Mouse (Mus musculus) testis, adult 2 months (tissue): ENCODE data around the gene Gm11239. TPM values are rescaled to one million over a fixed set of nuclear protein-coding genes. Genes with fewer than 3 reads are reported as not detected.
"Not testable (repeated sequence)": the region's sequence is repeated elsewhere in the genome, so short reads cannot be mapped to it uniquely, and the experiment has no call there.

Source experiments
- H3K27ac ChIP-seq: fragments of 200-500 bp; 2 replicates; pipeline ENCODE4 v1.5.1; 2012; ENCODE audit warnings: low read depth, low read length; ENCODE audit not compliant: control insufficient read depth, insufficient read depth
- H3K27me3 ChIP-seq: fragments of 200-500 bp; 2 replicates; pipeline ENCODE4 v1.6.1; 2012; ENCODE audit warnings: mild to moderate bottlenecking, low read length, moderate library complexity; ENCODE audit not compliant: control insufficient read depth, insufficient read depth
- H3K36me3 ChIP-seq: fragments of 200-500 bp; 2 replicates; pipeline ENCODE4 v1.6.1; 2012; ENCODE audit warnings: mild to moderate bottlenecking, low read length; ENCODE audit not compliant: control insufficient read depth, insufficient read depth
- H3K4me1 ChIP-seq: fragments of 200-500 bp; 2 replicates; pipeline ENCODE4 v1.6.1; 2012; ENCODE audit warnings: low read length; ENCODE audit not compliant: control insufficient read depth, insufficient read depth
- H3K4me3 ChIP-seq: fragments of 200-500 bp; 2 replicates; pipeline ENCODE4 v1.5.1; 2012; ENCODE audit warnings: low read depth, mild to moderate bottlenecking, low read length, moderate library complexity, mixed read lengths; ENCODE audit not compliant: control insufficient read depth
- CTCF ChIP-seq: fragments of 200-500 bp; IDR thresholded peaks from 2 replicates; pipeline ENCODE4 v1.5.1; 2012; ENCODE audit warnings: low read depth, mild to moderate bottlenecking, inconsistent platforms, low read length, moderate library complexity; ENCODE audit not compliant: control insufficient read depth, insufficient read depth, insufficient replicate concordance
- POLR2A ChIP-seq: fragments of 200-500 bp; IDR thresholded peaks from 2 replicates; pipeline ENCODE4 v1.6.1; 2012; ENCODE audit warnings: low read depth, mild to moderate bottlenecking, inconsistent platforms, low read length, moderate library complexity; ENCODE audit not compliant: control insufficient read depth
- polyA plus RNA-seq: library from polyadenylated mRNA; depleted of rRNA; stranded (reverse); fragments of >200 nt; gene quantifications from 2 replicates; pipeline ENCODE4 v1.2.3, GENCODE M21; 2012; rRNA removed

Gene Gm11239
- not detected in 2 replicates for polyA plus RNA-seq

DNA sequence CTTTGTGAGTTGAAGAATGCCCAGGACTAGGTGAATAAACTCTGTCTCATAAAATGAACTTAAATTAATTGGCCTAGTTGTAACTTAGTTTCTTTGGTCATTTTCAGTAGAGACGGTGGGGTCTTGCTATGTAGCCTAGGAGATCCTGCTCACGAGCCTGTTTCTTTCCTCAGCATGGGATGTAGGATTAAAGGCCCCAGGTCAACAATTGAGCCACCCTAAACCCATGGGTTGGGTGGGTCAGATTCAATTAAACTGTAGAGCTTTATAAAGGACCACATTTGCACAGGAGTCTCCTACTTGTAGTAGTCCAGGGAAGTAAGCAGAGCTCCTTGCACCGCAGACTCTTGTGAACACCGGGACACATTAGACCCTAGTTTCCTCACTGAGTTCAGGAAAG lies at the start of gene Gm11239:
Gm11239 (plus strand) TSS at position 301 of the 400 bp plus-strand sequence.
- H3K4me1 ChIP-seq, H3K36me3 ChIP-seq, H3K4me3 ChIP-seq, H3K27ac ChIP-seq, H3K27me3 ChIP-seq: not testable (repeated sequence)

DNA sequence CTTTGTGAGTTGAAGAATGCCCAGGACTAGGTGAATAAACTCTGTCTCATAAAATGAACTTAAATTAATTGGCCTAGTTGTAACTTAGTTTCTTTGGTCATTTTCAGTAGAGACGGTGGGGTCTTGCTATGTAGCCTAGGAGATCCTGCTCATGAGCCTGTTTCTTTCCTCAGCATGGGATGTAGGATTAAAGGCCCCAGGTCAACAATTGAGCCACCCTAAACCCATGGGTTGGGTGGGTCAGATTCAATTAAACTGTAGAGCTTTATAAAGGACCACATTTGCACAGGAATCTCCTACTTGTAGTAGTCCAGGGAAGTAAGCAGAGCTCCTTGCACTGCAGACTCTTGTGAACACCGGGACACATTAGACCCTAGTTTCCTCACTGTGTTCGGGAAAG lies 45.5 kb upstream of the Gm11239 start, which contains the start of gene Gm11237:
Gm11237 (plus strand) TSS at position 301 of the 400 bp plus-strand sequence.
- not testable (repeated sequence) for H3K4me1 ChIP-seq, H3K27ac ChIP-seq, H3K36me3 ChIP-seq, H3K27me3 ChIP-seq, H3K4me3 ChIP-seq

DNA sequence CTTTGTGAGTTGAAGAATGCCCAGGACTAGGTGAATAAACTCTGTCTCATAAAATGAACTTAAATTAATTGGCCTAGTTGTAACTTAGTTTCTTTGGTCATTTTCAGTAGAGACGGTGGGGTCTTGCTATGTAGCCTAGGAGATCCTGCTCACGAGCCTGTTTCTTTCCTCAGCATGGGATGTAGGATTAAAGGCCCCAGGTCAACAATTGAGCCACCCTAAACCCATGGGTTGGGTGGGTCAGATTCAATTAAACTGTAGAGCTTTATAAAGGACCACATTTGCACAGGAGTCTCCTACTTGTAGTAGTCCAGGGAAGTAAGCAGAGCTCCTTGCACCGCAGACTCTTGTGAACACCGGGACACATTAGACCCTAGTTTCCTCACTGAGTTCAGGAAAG lies 30.3 kb upstream of the Gm11239 start, which contains the start of gene Gm11236:
Gm11236 (plus strand) TSS at position 301 of the 400 bp plus-strand sequence.
- not testable (repeated sequence) for H3K4me3 ChIP-seq, H3K27me3 ChIP-seq, H3K27ac ChIP-seq, H3K4me1 ChIP-seq, H3K36me3 ChIP-seq

DNA sequence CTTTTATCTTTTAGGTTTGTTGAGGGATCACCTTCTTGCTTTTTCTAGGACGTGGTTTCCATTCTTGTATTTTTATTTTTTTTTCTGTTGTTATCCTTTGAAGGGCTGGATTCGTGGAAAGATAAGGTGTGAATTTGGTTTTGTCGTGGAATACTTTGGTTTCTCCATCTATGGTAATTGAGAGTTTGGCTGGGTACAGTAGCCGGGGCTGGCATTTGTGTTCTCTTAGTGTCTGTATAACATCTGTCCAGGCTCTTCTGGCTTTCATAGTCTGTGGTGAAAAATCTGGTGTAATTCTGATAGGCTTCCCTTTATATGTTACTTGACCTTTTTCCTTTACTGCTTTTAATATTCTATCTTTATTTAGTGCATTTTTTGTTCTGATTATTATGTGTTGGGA lies 6.3 kb upstream of the Gm11239 start:
- H3K27me3 ChIP-seq, H3K4me1 ChIP-seq, H3K36me3 ChIP-seq, H3K27ac ChIP-seq, H3K4me3 ChIP-seq: not testable (repeated sequence)

DNA sequence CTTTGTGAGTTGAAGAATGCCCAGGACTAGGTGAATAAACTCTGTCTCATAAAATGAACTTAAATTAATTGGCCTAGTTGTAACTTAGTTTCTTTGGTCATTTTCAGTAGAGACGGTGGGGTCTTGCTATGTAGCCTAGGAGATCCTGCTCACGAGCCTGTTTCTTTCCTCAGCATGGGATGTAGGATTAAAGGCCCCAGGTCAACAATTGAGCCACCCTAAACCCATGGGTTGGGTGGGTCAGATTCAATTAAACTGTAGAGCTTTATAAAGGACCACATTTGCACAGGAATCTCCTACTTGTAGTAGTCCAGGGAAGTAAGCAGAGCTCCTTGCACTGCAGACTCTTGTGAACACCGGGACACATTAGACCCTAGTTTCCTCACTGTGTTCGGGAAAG lies 15.1 kb downstream of the Gm11239 start, which contains the start of gene Gm428:
Gm428 (plus strand) TSS at position 301 of the 400 bp plus-strand sequence.
- H3K4me3 ChIP-seq, H3K27ac ChIP-seq, H3K27me3 ChIP-seq, H3K4me1 ChIP-seq, H3K36me3 ChIP-seq: not testable (repeated sequence)

DNA sequence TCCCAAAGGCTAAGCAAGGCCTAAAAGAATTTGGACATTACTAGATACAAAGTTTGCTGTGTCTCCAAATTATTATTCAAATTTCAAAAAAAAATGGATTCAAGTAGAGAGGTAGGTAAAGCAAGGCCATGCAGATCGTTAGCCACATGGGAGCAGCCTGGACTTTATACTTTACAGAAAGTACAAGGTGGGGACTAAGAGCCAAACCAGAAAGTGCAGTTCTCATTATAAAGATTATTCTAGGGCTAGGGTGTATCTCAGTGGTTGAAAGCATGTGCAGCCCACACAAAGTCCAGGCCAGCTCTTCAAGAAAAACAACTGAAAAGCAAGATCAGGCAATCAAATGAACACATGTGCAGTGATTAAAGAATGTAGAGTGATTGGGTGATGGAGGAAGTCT lies 50.6 kb downstream of the Gm11239 start:
- no peaks in the 10 kb centered on the region for H3K4me1 ChIP-seq
- TF ChIP-seq POLR2A = no peak
- TF ChIP-seq CTCF = no peak
- H3K27ac ChIP-seq = no peak overlapping the region
- H3K4me3 ChIP-seq = no peak overlapping the region
- H3K27me3 ChIP-seq = no peaks in the 10 kb centered on the region
- no peaks in the 10 kb centered on the region for H3K36me3 ChIP-seq

DNA sequence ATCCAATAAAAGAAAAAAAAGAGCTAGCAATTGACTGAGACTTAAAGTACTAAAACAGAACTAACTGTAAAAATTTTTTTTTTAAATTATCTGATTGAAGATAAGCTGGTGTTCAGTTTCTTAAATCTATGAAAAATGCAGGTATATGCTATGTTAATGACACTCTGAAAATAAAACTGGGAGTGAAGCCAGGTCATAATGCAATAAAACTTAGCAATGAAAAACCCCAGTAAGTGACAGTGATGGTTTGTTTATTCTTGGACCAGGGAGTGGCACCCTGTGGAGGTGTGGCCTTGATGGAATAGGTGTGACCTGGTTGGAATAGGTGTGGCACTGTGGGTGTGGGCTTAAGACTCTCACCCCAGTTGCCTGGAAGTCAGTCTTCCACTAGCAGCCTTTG lies 51.7 kb downstream of the Gm11239 start:
- Histone ChIP-seq H3K27me3 (no peaks in the 10 kb centered on the region), H3K4me3 (no peak overlapping the region), H3K27ac (no peak overlapping the region), H3K4me1 (no peaks in the 10 kb centered on the region), H3K36me3 (no peaks in the 10 kb centered on the region)
- TF ChIP-seq CTCF (no peak), POLR2A (no peak)

Other genes starting within 250 kb of the Gm11239 start
- not detected in 2 replicates for gene Gm11238, start 60.5 kb upstream of the Gm11239 start, polyA plus RNA-seq
- not detected in 2 replicates for gene Gm11237, start 45.4 kb upstream of the Gm11239 start, polyA plus RNA-seq
- gene Gm11236, start 30.2 kb upstream of the Gm11239 start, polyA plus RNA-seq = not detected in 2 replicates
- gene Gm428, start 15.2 kb downstream of the Gm11239 start, polyA plus RNA-seq = not detected in 2 replicates
- 12.1 and 12.4 TPM in 2 replicates for gene Rasef, start 122.6 kb downstream of the Gm11239 start, polyA plus RNA-seq
- not detected in 2 replicates for gene Gm11758, start 207.9 kb downstream of the Gm11239 start, polyA plus RNA-seq
- not detected in 2 replicates for gene Gm11757, start 222.8 kb downstream of the Gm11239 start, polyA plus RNA-seq
- not detected in 2 replicates for gene Gm13871, start 237.6 kb downstream of the Gm11239 start, polyA plus RNA-seq